Mouse (Mus musculus): Measurements from ENCODE around the gene Fcho1.
"Not testable (repeated sequence)": the region's sequence is repeated elsewhere in the genome, so short reads cannot be mapped to it uniquely, and the experiment has no call there.

Gene Fcho1

GRCm38 (mm10) chr8:71725122-71725924 lies at the start of gene Fcho1:
Gene Fcho1 (minus strand): TSS chr8:71725716.
- peak; percentile 88 for DNase-seq

DNA sequence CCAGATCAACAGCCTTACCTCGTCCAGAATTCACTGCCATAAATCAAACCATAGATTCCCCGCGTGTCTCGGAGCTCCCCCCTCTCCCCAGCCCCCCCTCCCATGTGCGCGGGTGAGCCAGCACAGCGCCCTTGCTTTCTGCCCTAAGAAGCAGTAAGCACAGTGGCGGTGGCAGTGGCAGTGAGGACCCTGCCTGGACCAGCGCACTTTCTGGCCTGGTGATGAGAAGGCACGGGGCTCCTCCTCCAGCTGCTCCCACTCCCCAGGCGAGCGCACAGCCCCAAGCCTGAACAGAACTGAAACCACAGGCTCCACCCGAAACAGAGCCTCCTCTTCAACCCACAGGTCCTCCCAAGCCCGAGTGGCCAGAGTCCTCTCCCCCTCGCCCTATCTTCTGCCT lies 45.8 kb upstream of the Fcho1 start:
- DNase-seq, result no peak

- no peak for DNase-seq
Measured at GRCm38 (mm10) chr8:71758816-71759215, 33.3 kb upstream of the Fcho1 start.

DNA sequence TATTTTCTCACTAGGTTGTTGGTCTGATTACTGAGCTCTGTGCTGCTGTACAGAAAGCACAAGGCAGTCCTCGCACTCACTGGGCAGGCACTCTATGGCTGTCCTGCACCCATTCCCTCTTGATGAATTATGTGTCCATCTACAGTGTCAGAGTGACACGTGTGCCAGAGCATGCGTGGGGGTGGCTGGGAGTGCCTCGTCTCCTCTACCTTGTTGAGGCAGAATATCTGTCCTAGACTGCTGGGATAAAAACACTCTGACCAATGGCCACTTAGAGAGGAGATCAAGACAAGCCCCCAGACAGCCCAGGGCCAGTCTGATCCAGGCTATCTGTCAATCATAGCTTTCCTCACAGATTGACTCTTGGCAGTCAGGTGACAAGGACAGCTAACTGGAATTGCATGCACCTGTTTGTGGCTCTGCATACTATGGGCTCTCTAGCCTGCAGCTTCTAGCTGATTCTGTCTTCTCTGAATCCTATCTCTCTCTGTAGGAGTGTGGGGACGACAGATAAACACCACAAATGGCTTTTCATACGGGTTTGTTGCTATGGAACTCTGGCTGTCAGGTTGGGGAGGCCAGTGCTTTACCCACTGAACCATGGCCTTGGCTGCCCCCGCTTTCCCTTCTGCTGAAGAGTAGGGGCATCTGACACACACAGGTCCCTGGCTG lies 27.5 kb upstream of the Fcho1 start:
- not testable (repeated sequence) for DNase-seq

- DNase-seq, result not testable (repeated sequence)
Measured at GRCm38 (mm10) chr8:71752263-71752662, 26.7 kb upstream of the Fcho1 start.

GRCm38 (mm10) chr8:71751337-71751886 lies 25.9 kb upstream of the Fcho1 start:
- DNase-seq, result not testable (repeated sequence)

- not testable (repeated sequence) for DNase-seq
Measured at GRCm38 (mm10) chr8:71749321-71750075, 24.0 kb upstream of the Fcho1 start.

GRCm38 (mm10) chr8:71747082-71747481 lies 21.6 kb upstream of the Fcho1 start:
- DNase-seq, result not testable (repeated sequence)

DNA sequence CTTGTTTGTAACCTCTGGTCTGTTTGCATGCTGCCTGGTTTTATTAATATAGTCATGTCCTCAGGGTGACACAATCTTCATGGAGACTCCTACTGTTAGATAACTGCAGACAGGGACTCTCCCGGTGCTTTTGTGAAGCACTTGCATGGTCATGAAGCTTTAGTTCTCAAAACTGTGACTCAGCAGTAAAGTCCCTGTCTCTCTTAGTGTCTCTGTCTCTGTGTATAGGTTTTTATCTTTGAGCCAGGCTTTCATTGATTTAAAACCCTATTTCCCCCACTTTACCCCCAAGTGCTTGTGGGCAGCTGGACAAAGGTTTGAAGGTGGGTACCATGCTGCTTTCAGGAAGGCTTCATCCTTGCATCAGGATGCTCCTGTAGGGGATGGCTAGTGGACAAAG lies 19.8 kb upstream of the Fcho1 start:
- no peak for DNase-seq

DNA sequence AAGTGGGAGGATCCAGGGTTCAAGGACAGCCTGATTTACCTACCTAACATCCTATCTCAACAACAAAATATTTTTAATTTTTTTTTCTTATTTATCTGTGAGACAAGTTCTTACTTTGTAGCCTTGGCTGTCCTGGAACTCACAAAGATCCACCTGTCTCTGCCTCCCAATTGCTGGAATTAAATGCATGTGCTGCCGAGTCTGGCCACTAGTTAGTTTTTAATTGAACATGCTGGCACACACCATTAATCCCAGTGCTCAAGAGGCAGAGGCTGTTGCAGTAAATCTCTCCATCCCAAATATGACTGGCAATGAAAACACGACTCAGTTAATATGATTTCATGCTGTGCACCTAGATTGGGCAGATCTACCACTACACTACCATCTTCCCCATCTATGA lies 17.3 kb upstream of the Fcho1 start:
- no peak for DNase-seq

DNA sequence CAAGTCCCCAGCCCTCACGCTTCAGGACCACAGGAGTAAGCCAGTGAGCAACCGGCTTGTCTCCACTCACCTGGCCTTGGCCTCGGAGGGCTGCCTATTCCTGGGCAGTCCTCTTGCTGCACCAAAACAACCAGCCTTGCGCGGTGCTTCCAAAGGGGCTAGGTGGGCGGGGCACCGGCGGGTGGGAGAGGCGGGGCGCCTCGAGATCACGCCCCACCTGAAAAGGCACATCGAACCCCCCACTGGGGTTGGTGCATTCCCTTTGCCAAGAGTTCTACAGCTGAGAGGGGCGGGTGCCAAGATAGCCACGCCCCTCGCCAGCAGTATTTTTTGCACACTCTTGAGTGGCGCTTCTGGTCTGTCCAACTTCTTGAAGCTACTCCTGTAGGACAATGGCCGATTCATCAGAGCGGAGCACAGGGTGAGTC lies 16.2 kb upstream of the Fcho1 start:
- DNase-seq, result no peak

- DNase-seq, result no peak
Measured at GRCm38 (mm10) chr8:71741226-71741625, 15.7 kb upstream of the Fcho1 start.

DNA sequence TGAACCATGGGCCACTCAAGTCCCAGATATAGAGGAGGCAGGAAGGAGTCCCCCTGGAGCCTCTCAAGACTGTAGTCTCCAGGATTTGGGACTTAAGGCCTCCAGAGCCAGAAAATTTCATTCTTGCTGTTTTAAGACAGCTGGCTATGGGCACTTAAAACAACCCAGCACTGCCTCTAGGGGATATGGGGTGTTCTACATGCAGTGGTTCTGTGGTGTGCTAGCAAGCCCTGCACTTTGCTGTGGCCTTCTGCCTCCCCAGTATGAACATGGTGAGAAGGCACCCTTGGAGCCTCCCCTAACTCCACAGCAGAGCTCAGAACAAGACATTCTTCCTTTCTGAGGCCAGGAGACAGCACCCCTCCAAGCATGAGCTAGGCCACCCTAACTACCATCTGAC lies 12.8 kb upstream of the Fcho1 start:
- not testable (repeated sequence) for DNase-seq

GRCm38 (mm10) chr8:71731652-71732230 lies 6.2 kb upstream of the Fcho1 start:
- DNase-seq, result peak; percentile 81

DNA sequence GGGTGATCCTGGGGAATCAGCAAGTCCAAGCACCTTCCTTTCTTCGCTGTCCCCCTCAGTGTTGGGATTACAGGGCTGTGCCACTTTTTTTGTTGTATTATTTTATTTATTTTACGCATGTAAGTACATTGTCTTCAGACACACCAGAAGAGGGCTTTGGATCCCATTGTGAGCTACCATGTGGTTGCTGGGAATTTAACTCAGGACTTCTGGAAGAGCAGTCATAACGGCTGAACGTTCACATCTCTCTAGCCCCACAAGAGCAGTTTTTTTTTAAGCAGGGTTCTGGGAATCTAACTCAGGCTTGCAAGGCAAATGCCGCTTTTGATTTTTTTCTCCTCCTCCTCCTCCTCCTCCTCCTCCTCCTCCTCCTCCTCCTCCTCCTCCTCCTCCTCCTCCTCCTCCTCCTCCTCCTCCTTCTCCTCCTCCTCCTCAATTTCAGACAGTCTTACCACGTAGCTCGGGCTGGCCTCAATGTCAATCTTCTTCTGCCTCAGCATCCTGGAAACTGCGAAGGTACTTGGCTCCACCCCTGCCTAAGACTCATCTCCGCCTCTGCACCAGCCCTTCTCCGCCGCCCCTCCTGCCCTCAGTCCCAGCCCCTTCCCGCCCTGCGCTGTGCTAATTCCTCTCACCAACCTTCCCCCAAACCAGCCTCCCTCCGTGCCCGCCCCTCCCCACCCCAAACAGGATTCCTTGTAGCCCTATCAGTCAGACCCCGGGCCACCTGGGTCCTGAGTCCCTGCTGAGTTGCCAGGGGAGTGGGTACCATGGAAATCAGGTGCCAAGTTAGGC lies 3.5 kb upstream of the Fcho1 start:
- DNase-seq, result peak; percentile 66

DNA sequence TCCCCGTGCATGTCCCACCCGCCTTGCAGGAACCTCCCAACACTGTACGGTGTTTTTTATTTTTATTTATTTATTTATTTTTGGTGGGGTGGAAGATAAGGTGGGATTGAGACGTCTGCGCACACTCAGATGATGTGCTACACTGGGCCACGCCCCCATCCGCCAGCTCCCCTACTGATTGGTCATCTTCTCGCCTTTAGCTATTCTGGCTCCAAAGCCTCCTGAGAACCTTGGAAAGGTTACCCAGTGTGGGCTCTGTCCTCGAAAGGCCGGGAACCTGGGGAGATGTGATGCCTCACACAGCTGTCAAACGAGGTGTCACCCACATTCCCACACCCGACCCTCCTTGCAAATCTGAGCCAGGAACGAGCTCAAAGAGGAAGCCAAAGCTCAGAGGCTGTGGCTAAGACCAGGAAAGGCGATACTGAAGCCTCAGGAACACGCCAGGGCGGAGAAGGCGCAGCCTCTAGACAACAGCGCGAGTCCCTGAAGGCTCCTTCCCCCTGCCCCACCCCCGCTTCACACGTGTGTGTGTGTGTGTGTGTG lies 2.8 kb upstream of the Fcho1 start:
- no peak for DNase-seq

DNA sequence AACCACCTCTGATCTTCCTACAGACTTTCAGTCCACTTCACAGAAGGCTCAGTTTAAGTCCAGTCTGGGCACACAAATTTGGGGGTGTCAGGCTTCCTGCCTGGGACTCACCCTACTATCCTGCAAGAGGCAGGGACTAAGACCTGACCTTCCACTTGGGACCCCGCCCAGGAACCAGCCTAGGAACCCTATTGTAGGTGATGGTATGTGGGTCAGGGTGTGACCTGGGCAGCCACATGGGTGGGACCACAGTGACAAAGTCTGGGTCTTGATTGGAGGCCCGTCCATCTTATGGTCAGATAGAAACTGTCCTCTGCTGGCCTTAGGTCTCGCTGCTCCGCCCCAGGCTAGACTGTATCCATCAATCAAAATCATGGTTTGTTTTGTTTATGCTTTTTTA lies 1.1 kb downstream of the Fcho1 start:
- DNase-seq, result no peak

DNA sequence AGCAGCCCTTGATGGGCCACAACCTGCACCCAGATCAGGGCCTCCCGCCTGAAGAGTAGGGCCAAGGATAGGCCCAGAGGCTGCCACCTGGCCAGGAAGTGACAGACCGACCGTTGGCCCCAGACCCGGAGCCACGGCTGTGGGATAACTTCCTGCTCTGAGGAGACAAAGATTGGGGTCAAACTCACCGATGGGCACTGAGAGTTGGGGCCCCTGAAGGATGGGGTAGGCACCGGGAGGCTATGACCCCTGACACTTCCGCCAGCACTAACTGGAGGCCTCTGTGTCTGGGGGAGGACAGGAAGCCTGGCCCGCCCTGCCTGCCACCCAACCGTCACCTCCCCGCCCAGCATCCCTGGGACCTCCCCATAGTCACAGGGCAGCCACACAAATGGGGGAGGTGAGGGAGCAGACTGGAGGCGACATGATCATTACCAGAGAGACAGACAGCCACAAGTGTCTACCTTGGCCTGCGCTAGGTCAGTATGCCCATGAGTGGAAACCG lies 2.4 kb downstream of the Fcho1 start:
- DNase-seq, result no peak

DNA sequence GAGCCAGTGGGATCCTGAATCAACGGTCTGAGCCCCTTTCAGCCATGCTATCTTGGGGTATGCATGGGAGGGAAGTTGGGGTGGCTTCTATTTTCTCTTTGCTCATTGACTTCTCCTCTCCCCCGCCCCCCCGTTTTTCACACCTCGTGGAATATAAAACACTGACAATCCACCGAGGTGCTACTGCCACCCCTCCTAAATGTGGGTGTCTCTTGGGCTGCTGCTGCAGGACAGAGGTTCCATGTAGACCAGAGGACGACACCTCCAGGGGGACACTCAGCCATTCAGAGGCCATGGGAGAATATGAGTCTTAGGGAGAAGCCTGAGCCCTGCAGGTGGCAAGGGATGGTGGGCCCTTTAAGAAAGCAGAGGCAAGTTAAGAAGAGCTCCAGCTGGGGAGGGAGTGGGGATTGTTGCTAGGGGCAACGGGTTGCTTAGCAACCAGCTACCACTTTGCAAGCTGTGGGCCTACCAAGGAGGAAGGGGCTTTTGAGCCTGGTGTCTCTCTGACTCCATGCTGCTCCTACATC lies 5.5 kb downstream of the Fcho1 start:
- peak; percentile 75 for DNase-seq

GRCm38 (mm10) chr8:71719218-71719617 lies 6.3 kb downstream of the Fcho1 start:
- peak; percentile 67 for DNase-seq

- no peak for DNase-seq
Measured at GRCm38 (mm10) chr8:71718252-71718651, 7.3 kb downstream of the Fcho1 start.
